Mouse (Mus musculus): ENCODE data around the gene Olfr441. TPM values are rescaled to one million over a fixed set of nuclear protein-coding genes. Genes with fewer than 3 reads are reported as not detected.

The Olfr441 gene
- not detected in 2 replicates for polyA plus RNA-seq (2012; rRNA removed; ENCODE audit: low replicate concordance)

GRCm38 (mm10) chr6:43106069-43106468, at the start of gene Olfr441:
Olfr441 (plus strand) TSS chr6:43106369.

GRCm38 (mm10) chr6:43146267-43146666, 40.1 kb downstream of the Olfr441 start, which contains the start of gene Olfr237-ps1:
Olfr237-ps1 (plus strand) TSS chr6:43146567.

GRCm38 (mm10) chr6:43162982-43163381, 56.8 kb downstream of the Olfr441 start, which contains the start of gene Olfr437:
Olfr437 (plus strand) TSS chr6:43163282.

Other genes with a start within 250 kb of the Olfr441 start
- not detected in 2 replicates for gene Olfr448, start 215.9 kb upstream of the Olfr441 start, polyA plus RNA-seq (2012; rRNA removed; ENCODE audit: low replicate concordance)
- gene Olfr447, start 197.5 kb upstream of the Olfr441 start, polyA plus RNA-seq (2012; rRNA removed; ENCODE audit: low replicate concordance), result not detected in 2 replicates
- gene Olfr446, start 185.0 kb upstream of the Olfr441 start, polyA plus RNA-seq (2012; rRNA removed; ENCODE audit: low replicate concordance), result not detected in 2 replicates
- not detected in 2 replicates for gene Olfr444, start 157.3 kb upstream of the Olfr441 start, polyA plus RNA-seq (2012; rRNA removed; ENCODE audit: low replicate concordance)
- gene Olfr237-ps1, start 40.2 kb downstream of the Olfr441 start, polyA plus RNA-seq (2012; rRNA removed; ENCODE audit: low replicate concordance), result not detected in 2 replicates
- gene Olfr437, start 56.9 kb downstream of the Olfr441 start, polyA plus RNA-seq (2012; rRNA removed; ENCODE audit: low replicate concordance), result not detected in 2 replicates
- gene Olfr13, start 65.8 kb downstream of the Olfr441 start, polyA plus RNA-seq (2012; rRNA removed; ENCODE audit: low replicate concordance), result not detected in 2 replicates
- gene Olfr435, start 90.8 kb downstream of the Olfr441 start, polyA plus RNA-seq (2012; rRNA removed; ENCODE audit: low replicate concordance), result not detected in 2 replicates
- gene Olfr434, start 106.7 kb downstream of the Olfr441 start, polyA plus RNA-seq (2012; rRNA removed; ENCODE audit: low replicate concordance), result not detected in 2 replicates
- not detected in 2 replicates for gene Olfr47, start 125.2 kb downstream of the Olfr441 start, polyA plus RNA-seq (2012; rRNA removed; ENCODE audit: low replicate concordance)
- gene Arhgef5, start 159.2 kb downstream of the Olfr441 start, polyA plus RNA-seq (2012; rRNA removed; ENCODE audit: low replicate concordance), result 11.1 and 32.5 TPM in 2 replicates
- gene Nobox, start 203.2 kb downstream of the Olfr441 start, polyA plus RNA-seq (2012; rRNA removed; ENCODE audit: low replicate concordance), result 0.06 TPM in 1 of 2 replicates, not detected in the other

Data from subcutaneous adipose tissue, adult 2 months (tissue).